Mouse (Mus musculus) intestine, embryonic 14.5 days (tissue): ENCODE measurements around the gene Grap2. TPM values are rescaled to one million over a fixed set of nuclear protein-coding genes. Genes with fewer than 3 reads are reported as not detected.

Source experiments
- ATAC-seq: fragments of 200-750 bp; cut with Nextera tagmentation; replicated peaks from 2 replicates; pipeline ENCODE4 v1.8.0; 2017; ENCODE audit warnings: low read depth, moderate number of reproducible peaks, moderate TSS enrichment, moderate library complexity; ENCODE audit not compliant: low FRiP score, low TSS enrichment
- DNase-seq: peaks from one replicate; pipeline ENCODE4 v3.0.0-alpha.2; 2018; ENCODE audit warnings: low spot score
- H3K27ac ChIP-seq: fragments of 300-500 bp; sonication (generic); 2 replicates; pipeline ENCODE4 v1.5.1; 2014; ENCODE audit warnings: low read depth, mild to moderate bottlenecking, control low read depth
- H3K27me3 ChIP-seq: fragments of 300-500 bp; sonication (generic); replicated peaks from 2 replicates; pipeline ENCODE4 v1.6.1; 2014; ENCODE audit warnings: low read length, control low read depth; ENCODE audit not compliant: control insufficient read depth, insufficient read depth
- H3K36me3 ChIP-seq: fragments of 300-500 bp; sonication (generic); 2 replicates; pipeline ENCODE4 v1.6.1; 2014; ENCODE audit warnings: low read length, control low read depth; ENCODE audit not compliant: control insufficient read depth, insufficient read depth
- H3K4me1 ChIP-seq: fragments of 300-500 bp; sonication (generic); replicated peaks from 2 replicates; pipeline ENCODE4 v1.6.1; 2014; ENCODE audit warnings: low read length, control low read depth, mixed read lengths; ENCODE audit not compliant: control insufficient read depth, insufficient read depth
- H3K4me2 ChIP-seq: fragments of 300-500 bp; sonication (generic); 2 replicates; pipeline ENCODE4 v1.6.1; 2014; ENCODE audit warnings: low read length
- H3K4me3 ChIP-seq: fragments of 300-500 bp; sonication (generic); 2 replicates; pipeline ENCODE4 v1.5.1; 2014; ENCODE audit warnings: low read depth, low read length, control low read depth, mixed read lengths
- H3K9ac ChIP-seq: fragments of 300-500 bp; sonication (generic); 2 replicates; pipeline ENCODE4 v1.6.1; 2014; ENCODE audit warnings: mild to moderate bottlenecking, low read length
- H3K9me3 ChIP-seq: fragments of 300-500 bp; sonication (generic); 2 replicates; pipeline ENCODE4 v1.6.1; 2016; ENCODE audit warnings: low read length, control low read depth; ENCODE audit not compliant: control insufficient read depth
- WGBS: fragments of 180-500 bp; shearing (Covaris S2); extraction: QIAGEN DNeasy Blood & Tissue Kit; methylation state at CpG from one replicate; pipeline ENCODE4 v1.1.7; 2014; 5-methylcytosine and 5-hydroxymethylcytosine counted together
- polyA plus RNA-seq: library from polyadenylated mRNA; unstranded; fragments of >200 nt; fragmentation: Nextera tagmentation; extraction: Ambion mirVana; gene quantifications from 2 replicates; pipeline ENCODE4 v1.2.1, GENCODE M21; 2014

The Grap2 gene
- polyA plus RNA-seq, 1 experiment from 2014 or later = 0.80 TPM

DNA sequence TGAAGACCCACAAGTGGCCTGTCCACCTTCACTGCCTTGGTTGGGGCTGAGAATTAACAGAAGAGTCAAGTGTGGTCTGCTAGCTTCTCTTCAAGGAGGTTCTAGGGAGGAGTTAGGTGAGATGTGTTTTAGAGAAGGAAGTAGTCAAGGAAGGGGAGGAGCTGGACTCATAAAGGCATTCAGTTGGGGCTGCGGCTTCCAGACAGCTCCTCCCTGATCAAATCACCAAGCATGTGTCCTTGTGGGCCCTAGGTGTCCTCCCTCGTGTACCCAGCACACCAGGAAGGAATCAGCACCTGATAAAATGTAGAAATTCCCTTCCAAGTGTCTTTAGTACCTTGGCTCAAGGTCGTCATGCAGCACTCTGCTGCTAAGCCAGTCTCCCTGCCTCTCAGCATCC is 28.3 kb upstream of the Grap2 start:
- Histone ChIP-seq H3K4me1 (no peaks in the 10 kb centered on the region), H3K4me3 (no peak overlapping the region), H3K9me3 (no peaks in the 10 kb centered on the region), H3K36me3 (no peaks in the 10 kb centered on the region), H3K9ac (no peak overlapping the region), H3K4me2 (no peak overlapping the region), H3K27me3 (no peaks in the 10 kb centered on the region), H3K27ac (no peak overlapping the region)
- ATAC-seq (no peak), DNase-seq (no peak)
- 52% methylated on average over 3 of the region's 3 CpGs for WGBS

DNA sequence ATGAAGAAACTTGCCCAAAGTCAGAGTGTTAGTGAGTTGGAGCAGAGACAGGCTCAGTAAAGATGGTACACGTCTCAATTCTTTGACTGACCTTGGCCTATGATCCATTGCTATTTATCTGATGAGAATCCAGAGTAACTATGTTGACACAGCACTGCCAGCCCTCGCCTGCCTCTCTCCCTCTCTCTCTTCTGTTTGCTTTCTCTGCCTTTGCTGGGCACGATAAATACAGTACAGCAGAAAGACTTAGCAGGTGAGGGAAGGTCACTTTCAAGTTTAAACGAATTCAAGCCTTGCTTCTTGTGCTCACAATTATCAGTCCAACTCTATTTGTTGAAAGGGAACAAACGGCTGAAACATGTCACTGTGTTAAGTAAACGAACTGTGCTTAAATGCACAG is 27.0 kb upstream of the Grap2 start:
- H3K36me3 ChIP-seq = no peaks in the 10 kb centered on the region
- no peak overlapping the region for H3K4me3 ChIP-seq
- no peaks in the 10 kb centered on the region for H3K9me3 ChIP-seq
- no peak overlapping the region for H3K27ac ChIP-seq
- 33% methylated on average over 6 of the region's 6 CpGs for WGBS
- no peaks in the 10 kb centered on the region for H3K27me3 ChIP-seq
- H3K4me1 ChIP-seq = no peaks in the 10 kb centered on the region
- no peak overlapping the region for H3K9ac ChIP-seq
- ATAC-seq (no peak), DNase-seq (no peak)
- H3K4me2 ChIP-seq = no peak overlapping the region

DNA sequence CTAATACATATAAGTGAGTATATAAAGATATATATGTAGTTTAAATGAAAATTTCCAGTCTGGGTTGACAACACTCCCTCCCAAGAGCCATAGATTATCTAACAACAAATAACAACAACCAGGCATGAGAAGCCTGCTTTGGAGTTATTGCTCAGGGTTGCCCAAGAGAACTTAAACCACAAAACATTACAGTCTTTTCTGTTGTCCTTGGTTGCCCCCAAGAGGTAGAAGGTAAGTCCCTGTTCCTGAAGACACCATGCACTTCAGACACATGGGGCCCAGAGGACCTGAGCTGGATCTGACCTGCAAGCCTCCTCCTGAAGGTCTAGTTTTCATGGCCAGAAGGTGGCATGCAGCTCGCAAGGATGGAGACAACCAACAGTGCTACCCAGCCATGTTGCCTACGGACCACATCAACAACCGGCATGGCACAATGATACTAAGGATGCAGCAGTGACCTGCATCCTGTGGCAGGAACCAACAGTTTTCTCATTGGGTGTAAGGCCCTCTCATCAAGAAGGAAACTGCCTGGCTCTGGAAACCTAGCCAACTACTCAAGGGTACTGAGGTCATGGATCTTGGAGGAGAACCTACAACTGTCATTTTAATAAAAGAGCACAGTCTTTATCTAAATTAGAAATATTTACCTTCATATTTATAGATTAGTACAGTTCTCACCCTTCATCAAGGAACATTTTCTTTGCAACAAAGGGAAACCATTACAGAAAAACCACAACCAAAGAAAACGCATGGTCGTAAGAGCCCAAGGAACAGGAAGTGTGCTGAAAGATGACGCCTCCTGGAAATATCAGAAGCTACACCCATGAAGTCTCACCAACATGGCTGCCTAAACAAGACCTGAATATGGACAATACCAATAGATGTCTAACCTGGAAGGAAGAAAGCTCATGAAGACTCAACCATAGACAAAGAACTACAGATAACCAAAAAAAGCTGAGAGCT is 17.3 kb upstream of the Grap2 start:
- no peak for ATAC-seq
- H3K4me2 ChIP-seq = no peak overlapping the region
- 89% methylated on average over 6 of the region's 6 CpGs for WGBS
- DNase-seq = no peak
- no peaks in the 10 kb centered on the region for H3K9me3 ChIP-seq
- H3K36me3 ChIP-seq = no peaks in the 10 kb centered on the region
- no peaks in the 10 kb centered on the region for H3K27me3 ChIP-seq
- H3K9ac ChIP-seq = no peak overlapping the region
- H3K4me1 ChIP-seq = no peaks in the 10 kb centered on the region
- H3K4me3 ChIP-seq = no peak overlapping the region
- no peak overlapping the region for H3K27ac ChIP-seq

DNA sequence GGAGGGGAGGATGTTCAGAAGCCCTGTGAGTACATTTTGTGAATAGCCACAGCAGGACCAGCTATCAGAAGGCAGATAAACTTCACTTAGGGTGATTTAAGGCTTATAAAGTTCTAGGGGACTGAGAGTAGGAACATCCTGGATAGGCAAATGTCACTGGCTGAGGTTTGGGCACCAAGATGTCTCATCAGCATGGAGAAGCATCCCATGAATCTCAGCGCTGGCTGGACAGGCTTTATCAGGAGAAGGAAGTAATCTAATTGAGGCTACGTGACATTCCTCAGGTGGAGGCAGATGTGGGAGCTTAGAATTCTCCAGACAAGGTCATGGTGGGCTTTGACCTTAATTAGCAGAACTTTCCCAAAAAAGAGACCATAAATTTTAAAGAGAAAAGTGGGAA is 16.4 kb upstream of the Grap2 start:
- Histone ChIP-seq H3K36me3 (no peaks in the 10 kb centered on the region), H3K9ac (no peak overlapping the region), H3K27me3 (no peaks in the 10 kb centered on the region), H3K27ac (no peak overlapping the region), H3K4me1 (no peaks in the 10 kb centered on the region), H3K4me2 (no peak overlapping the region), H3K9me3 (no peaks in the 10 kb centered on the region), H3K4me3 (no peak overlapping the region)
- ATAC-seq = no peak
- no peak for DNase-seq
- 76% methylated on average over 2 of the region's 2 CpGs for WGBS

DNA sequence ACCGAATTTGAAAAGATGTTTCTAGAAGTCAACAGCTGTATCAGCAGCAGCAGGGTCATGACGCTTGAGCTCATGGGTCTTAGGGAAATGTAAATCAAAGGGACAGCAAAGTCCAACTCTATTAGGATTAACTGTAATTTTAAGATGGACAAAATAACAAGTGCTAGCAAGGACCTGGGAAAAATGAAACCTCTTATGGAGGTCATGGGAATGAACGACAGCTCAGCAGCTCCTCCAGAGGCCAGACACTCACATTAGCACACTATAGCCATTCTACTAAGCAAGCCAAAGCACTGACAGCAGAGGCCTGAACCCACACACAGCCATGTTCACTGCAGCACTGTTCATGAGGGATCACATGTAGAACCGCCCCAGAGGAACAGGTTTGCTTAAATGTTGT is 14.6 kb upstream of the Grap2 start:
- no peaks in the 10 kb centered on the region for H3K4me1 ChIP-seq
- DNase-seq (no peak), ATAC-seq (no peak)
- WGBS = 73% methylated on average over 4 of the region's 4 CpGs
- H3K9ac ChIP-seq = no peak overlapping the region
- no peaks in the 10 kb centered on the region for H3K36me3 ChIP-seq
- no peak overlapping the region for H3K4me3 ChIP-seq
- no peak overlapping the region for H3K27ac ChIP-seq
- H3K4me2 ChIP-seq = no peak overlapping the region
- H3K9me3 ChIP-seq = no peaks in the 10 kb centered on the region
- no peaks in the 10 kb centered on the region for H3K27me3 ChIP-seq

DNA sequence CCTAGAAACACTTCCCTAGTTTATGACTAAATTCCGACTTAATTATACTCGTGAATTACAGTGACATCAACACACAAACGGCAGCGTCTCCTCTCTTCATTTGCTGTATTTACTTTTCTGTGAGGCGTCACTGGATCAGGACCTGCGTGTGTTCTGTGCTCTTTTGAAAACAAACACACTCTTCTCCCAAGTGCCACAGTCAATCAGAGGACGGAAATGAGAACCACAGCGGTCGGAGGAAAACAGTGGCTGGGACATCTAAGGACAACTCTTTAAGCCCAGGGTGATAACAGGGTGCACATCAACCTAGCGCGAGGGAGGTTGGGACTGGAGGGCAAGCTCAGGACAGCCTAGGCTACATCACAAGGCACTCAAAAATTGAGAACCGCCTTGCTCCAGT is 12.9 kb upstream of the Grap2 start:
- no peak overlapping the region for H3K4me3 ChIP-seq
- H3K9ac ChIP-seq = no peak overlapping the region
- DNase-seq (no peak), ATAC-seq (no peak)
- no peaks in the 10 kb centered on the region for H3K9me3 ChIP-seq
- no peak overlapping the region for H3K4me2 ChIP-seq
- H3K4me1 ChIP-seq = no peaks in the 10 kb centered on the region
- 48% methylated on average over 12 of the region's 12 CpGs for WGBS
- H3K36me3 ChIP-seq = no peaks in the 10 kb centered on the region
- H3K27me3 ChIP-seq = no peaks in the 10 kb centered on the region
- H3K27ac ChIP-seq = no peak overlapping the region

DNA sequence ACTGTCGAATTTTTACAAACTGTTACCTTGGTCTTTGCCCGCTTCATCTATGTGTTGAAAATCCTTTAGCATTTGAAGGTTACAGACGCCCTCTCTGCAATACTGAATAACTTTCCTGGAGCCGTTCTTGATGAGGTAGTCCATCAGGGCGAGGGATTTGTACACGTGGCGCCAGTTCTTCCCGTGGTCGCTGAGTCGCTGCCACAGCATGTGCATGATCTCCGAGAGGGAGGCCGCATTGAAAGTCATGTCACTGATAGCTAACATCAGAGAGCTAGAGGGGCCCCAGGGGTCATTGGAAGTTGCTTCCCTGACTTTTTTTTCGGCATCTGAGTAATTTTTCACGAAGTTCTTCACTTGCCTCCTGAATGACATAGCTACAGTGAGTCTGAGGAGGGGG is 12.4 kb upstream of the Grap2 start:
- Histone ChIP-seq H3K27ac (no peak overlapping the region), H3K4me2 (no peak overlapping the region), H3K9ac (no peak overlapping the region), H3K36me3 (no peaks in the 10 kb centered on the region), H3K4me1 (no peaks in the 10 kb centered on the region), H3K27me3 (no peaks in the 10 kb centered on the region), H3K4me3 (no peak overlapping the region), H3K9me3 (no peaks in the 10 kb centered on the region)
- ATAC-seq = no peak
- no peak for DNase-seq
- 65% methylated on average over 14 of the region's 14 CpGs for WGBS

DNA sequence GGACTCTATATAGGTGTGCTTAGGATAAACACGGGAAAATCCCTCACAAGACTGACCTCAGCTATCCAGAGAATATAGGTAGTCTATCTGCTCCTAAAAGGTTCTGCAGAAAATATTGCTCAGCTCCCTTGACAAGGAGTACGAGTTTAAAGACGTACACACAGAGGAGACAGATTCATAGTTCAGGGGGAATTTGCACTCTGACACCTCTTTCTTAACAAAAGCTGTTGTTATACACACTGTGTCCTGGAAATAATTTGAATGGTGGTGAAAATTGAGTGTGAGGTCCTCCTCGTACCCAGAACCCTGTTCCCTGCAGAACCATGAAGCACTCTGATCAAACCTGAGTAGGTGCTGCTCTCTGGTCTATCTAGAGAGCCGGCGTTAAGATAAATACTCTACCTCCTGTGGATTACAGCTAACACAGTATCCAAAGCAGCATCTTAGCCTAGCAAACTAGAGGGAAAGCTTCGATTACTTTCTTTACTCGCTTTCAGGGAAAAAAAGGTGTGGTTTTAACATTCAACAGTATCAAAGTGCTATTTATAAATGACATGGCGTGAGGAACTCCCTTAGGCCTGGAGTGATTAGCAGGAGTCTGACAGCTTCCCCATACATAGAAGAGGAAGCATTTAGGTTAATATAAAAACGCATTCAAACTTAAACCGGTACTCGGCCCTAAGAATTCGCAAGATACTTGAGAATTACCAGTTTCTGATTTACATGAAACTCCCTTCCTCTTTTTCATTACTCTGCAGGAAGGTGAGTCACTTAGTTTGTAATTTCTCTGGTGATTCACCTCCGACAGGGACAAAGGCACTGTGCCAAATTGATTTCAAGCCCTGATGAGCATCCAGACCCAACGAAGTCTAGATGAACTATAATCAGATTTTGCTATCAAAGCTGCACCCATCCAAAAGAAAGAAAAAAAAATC is 11.5 kb upstream of the Grap2 start:
- DNase-seq (no peak), ATAC-seq (no peak)
- H3K36me3 ChIP-seq = no peaks in the 10 kb centered on the region
- H3K4me3 ChIP-seq = no peak overlapping the region
- H3K27me3 ChIP-seq = no peaks in the 10 kb centered on the region
- H3K4me1 ChIP-seq = no peaks in the 10 kb centered on the region
- no peak overlapping the region for H3K9ac ChIP-seq
- WGBS = 58% methylated on average over 15 of the region's 15 CpGs
- H3K27ac ChIP-seq = no peak overlapping the region
- no peaks in the 10 kb centered on the region for H3K9me3 ChIP-seq
- no peak overlapping the region for H3K4me2 ChIP-seq
